Mouse (Mus musculus): ENCODE measurements around the gene Enah. TPM values are rescaled to one million over a fixed set of nuclear protein-coding genes. Genes with fewer than 3 reads are reported as not detected.

Enah gene
- polyA plus RNA-seq, 1 experiment from 2014 or later: 36.1 TPM

DNA sequence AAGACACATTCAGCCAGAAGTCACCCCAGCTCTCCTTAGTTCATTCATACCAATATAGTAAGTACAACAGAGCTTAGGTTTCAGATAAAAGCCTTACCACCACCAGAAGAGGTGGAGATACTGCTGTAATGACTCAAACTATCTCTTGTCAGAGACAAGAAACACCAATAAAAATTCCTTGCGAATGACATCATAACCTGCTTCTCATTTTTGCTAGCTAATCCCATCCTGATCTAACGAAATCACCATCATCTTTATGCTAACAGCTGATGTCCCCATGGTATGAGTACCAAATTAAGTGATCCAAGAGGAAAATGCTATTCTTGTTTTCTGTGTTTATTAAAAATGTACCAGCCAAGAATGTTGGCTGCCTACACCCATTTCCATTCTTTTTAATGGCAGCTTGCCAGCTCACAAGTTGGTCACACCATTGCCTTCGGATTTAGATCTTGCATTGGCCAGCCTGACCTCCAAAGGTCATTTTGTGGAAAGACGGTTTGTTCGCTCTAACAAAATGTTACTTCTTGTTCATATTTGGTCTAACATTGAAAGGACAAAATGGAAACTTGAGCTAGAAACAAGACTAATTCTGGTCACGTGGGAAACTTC is 2.0 kb upstream of the Enah start:
- peak overlapping the region; percentile 99; the same call in 1 of the 2 replicates for H3K27ac ChIP-seq
- H3K4me2 ChIP-seq: peak overlapping the region; percentile 48; the same call in 1 of the 2 replicates
- WGBS: 79% methylated on average over 6 of the region's 6 CpGs
- no peak overlapping the region for H3K9ac ChIP-seq
- peaks cover 20% of the 10 kb centered on the region for H3K4me1 ChIP-seq
- ATAC-seq (replicated peaks): no peak
- H3K9me3 ChIP-seq: no peaks in the 10 kb centered on the region
- no peaks in the 10 kb centered on the region for H3K36me3 ChIP-seq (replicated peaks)
- no peaks in the 10 kb centered on the region for H3K27me3 ChIP-seq (replicated peaks)
- H3K4me3 ChIP-seq: no peak overlapping the region

DNA sequence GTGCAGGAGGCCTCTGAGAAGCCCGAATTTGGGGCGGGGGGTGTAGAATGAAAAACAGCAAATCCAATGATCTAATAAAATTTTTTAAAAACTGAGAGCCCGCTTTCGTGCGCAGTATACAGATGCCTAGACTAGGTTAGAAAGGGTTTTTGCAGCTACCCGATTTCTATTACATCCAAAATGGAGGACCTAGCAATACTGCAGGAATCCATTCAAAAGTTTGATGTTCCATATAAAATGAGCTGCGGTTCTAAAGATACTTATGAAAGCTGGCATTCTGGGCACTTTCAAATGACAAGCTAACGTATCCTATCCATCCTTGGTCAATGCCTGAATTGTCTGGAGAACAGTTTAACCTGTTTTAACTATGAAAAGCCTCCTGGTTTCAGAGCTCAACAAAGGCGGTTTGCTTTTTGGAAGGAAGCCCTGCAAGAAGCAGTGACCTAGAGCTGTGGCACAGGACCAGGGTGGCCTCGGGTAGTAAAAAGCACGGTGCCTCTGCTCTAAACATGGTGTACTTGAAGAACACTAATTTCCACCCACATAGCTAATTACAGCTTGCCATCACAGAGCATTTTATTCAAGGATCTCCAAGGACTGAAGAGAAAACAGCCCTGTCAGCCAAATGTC is 1.2 kb upstream of the Enah start:
- H3K27ac ChIP-seq: peak overlapping the region; percentile 99
- ATAC-seq (replicated peaks): peak; percentile 15
- H3K27me3 ChIP-seq (replicated peaks): no peaks in the 10 kb centered on the region
- peak overlapping the region; percentile 48 for H3K4me2 ChIP-seq
- H3K9me3 ChIP-seq: no peaks in the 10 kb centered on the region
- peak overlapping the region; percentile 79 for H3K9ac ChIP-seq
- H3K4me1 ChIP-seq: peaks cover 27% of the 10 kb centered on the region
- 12% methylated on average over 11 of the region's 11 CpGs for WGBS
- peak overlapping the region; percentile 58 for H3K4me3 ChIP-seq
- H3K36me3 ChIP-seq (replicated peaks): no peaks in the 10 kb centered on the region

DNA sequence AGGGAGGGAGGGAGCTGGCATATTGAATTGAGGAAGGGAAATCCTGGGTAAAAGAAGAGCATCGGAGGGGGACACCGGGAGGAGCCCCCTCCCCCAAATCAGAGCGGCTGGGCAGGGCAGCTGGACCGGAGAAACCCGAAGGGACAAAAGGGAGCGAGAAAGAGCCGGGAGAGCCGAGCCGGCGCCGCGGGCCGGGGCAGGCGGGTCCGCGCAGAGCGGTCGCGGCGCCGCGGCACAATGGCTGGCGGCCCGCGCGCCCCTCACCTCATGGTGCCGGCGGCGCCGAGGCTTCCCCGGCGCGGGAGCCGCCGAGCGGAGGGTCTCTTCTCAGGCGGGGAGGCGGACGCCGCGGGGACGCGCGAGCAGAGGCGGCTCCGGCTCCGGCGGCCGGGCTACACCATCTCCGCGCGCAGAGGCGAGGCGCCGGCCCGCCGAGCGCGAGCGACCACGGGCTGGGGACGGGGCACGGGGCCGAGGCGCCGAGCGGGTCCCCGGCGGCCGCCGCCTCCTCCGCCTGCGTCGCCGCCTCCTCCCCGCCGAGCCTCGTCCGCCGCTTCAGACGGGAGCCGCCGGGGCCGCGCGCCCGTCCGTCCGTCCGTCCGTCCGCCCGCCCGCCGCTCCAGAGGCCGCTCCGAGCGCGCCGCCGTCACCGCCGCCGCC is 394 bp downstream of the Enah start:
- ATAC-seq (replicated peaks): peak; percentile 74
- H3K9me3 ChIP-seq: no peaks in the 10 kb centered on the region
- peak overlapping the region; percentile 99 for H3K27ac ChIP-seq
- H3K9ac ChIP-seq: peak overlapping the region; percentile 79
- peak overlapping the region; percentile 58 for H3K4me3 ChIP-seq
- peak overlapping the region; percentile 48 for H3K4me2 ChIP-seq
- peaks cover 30% of the 10 kb centered on the region for H3K4me1 ChIP-seq
- no peaks in the 10 kb centered on the region for H3K27me3 ChIP-seq (replicated peaks)
- 0% methylated on average over 77 of the region's 104 CpGs for WGBS
- H3K36me3 ChIP-seq (replicated peaks): no peaks in the 10 kb centered on the region

DNA sequence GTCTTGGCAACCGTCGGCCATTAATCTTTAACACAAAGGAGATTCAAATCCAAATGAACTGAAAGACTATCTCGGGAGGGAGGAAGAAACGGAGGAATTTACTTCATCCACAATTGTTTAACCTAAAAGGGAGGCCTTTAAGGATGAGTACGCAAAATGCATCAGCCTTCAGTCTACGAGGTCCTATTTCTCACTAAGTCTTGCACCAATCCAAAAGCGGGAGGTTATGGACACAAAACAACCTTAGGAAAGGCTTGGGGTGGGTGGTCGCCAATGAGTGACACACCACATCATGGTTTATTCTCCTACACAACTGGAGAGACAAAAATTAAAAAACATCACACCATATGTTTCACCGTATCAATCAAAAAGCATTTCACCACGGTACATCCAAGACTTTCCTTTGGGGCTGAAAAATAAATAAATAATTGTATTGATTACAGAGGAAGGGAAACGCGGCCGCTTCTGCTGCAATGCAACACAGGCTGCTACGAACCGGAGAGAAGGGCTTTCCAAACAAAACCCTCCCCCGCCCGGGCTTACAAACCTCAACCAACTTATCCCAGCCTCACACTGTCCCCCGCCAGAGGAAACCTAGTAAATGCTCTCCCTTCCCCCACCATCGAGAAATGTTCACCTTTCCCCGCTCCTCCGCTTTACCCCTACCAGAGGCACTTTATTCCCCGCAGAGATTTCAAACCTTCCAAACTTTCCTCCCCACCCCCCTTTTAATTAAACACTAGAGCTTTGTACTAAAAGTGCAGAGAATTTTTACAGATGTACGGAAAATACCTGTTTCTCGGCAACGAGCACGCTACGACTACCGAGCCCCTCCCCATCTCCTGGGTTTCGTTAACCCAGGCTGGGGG is 1.2 kb downstream of the Enah start:
- no peaks in the 10 kb centered on the region for H3K9me3 ChIP-seq
- no peaks in the 10 kb centered on the region for H3K27me3 ChIP-seq (replicated peaks)
- H3K27ac ChIP-seq: peak overlapping the region; percentile 99
- peaks cover 32% of the 10 kb centered on the region for H3K4me1 ChIP-seq
- H3K36me3 ChIP-seq (replicated peaks): no peaks in the 10 kb centered on the region
- peak overlapping the region; percentile 48 for H3K4me2 ChIP-seq
- H3K4me3 ChIP-seq: peak overlapping the region; percentile 58
- WGBS: under 1% methylated on average over 29 of the region's 29 CpGs
- H3K9ac ChIP-seq: peak overlapping the region; percentile 79
- ATAC-seq (replicated peaks): peak; percentile 40

DNA sequence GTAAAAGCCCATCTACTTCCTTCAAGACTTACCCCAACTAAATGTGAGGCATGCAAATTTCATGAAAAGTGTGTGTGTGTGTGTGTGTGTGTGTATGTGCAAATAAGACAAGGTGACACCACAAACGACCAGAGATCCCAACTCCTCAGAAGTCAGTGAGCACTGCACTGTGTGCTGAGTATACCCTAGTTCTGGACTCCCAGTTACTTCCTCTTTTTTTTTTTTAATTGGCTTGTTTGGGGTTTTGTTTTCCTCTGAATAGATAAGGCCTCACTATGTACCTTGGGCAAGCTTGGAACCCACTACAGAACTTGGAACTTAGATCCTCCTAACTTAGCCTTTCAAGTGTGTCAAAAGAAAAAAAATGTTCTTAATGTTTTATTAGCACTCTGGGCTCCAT is 14.0 kb downstream of the Enah start:
- ATAC-seq (replicated peaks): no peak
- 80% methylated on average over 1 of the region's 1 CpGs for WGBS

DNA sequence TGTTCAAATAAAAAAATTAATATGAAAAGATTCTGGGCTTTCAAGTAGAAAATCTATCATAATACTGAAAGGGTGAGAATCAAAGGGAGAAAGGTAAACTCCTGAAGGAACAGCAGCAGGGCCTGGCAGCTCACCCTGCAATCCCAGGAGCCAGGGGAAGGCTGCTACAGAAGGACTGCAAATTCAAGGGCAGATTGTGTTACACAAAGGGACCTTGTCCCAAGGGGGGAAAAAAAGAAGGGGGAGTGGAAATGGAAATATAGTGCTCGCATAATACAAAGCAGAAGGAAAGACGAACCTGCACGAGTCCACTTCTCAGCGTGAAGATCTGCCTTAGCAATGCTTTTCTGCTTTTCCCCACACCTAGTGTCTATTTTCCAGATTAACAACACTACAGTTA is 21.1 kb downstream of the Enah start:
- Histone ChIP-seq H3K36me3 (replicated peaks) (no peaks in the 10 kb centered on the region), H3K4me2 (no peak overlapping the region), H3K9ac (no peak overlapping the region), H3K27ac (no peak overlapping the region), H3K4me1 (peaks cover 31% of the 10 kb centered on the region), H3K4me3 (no peak overlapping the region), H3K27me3 (replicated peaks) (no peaks in the 10 kb centered on the region), H3K9me3 (no peaks in the 10 kb centered on the region)
- whole genome bisulfite sequencing: 25% methylated on average over 4 of the region's 4 CpGs
- ATAC-seq (replicated peaks): no peak

More for the DNA sequence above, 14.0 kb downstream of the Enah start:
- Histone ChIP-seq H3K36me3 (replicated peaks) (no peaks in the 10 kb centered on the region), H3K4me2 (no peak overlapping the region), H3K4me3 (no peak overlapping the region), H3K4me1 (no peaks in the 10 kb centered on the region), H3K27ac (no peak overlapping the region), H3K9me3 (no peaks in the 10 kb centered on the region), H3K9ac (no peak overlapping the region), H3K27me3 (replicated peaks) (no peaks in the 10 kb centered on the region)

DNA sequence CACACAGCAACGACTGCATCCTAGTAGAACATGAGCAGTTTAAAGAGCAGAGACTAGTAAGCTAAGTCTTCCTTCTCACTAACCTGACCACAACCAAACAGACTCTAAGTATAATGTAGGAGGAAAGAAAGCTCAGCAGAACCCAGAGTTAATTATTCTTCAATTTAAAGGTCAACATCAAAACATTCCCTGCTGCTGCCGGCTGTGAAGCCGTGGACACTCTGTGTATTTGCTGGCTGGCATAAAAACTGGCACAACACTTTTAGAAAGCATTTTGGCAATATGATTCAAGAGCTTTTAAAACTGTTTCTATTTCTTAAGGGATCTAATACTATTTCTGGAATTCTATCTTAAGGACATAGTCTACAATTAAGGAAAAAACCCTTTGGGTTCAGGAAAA is 22.0 kb downstream of the Enah start:
- Histone ChIP-seq H3K27ac (no peak overlapping the region), H3K9ac (no peak overlapping the region), H3K9me3 (no peaks in the 10 kb centered on the region), H3K4me3 (no peak overlapping the region), H3K4me1 (peaks cover 37% of the 10 kb centered on the region), H3K27me3 (replicated peaks) (no peaks in the 10 kb centered on the region), H3K4me2 (no peak overlapping the region), H3K36me3 (replicated peaks) (no peaks in the 10 kb centered on the region)
- ATAC-seq (replicated peaks): no peak
- 63% methylated on average over 3 of the region's 3 CpGs for WGBS

DNA sequence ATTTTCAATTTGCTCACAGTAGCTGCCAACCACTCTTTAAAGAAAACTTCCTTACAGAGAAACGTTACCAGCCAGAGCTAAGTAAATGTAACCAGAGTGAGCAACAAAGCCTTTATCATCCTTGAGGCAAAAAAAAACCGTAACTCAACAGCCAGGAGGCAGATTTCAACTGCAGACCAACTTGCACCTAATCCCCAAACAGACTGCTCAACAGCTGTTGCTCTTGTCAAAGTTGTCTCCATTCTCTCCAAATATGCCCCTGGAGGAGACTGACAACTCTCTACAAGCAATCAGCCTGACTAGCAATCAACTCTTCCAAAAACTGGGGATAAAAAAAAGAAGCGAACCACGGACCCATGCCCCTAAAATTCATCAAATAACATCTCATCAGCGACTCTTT is 26.2 kb downstream of the Enah start:
- no peak overlapping the region for H3K9ac ChIP-seq
- H3K4me3 ChIP-seq: no peak overlapping the region
- H3K4me2 ChIP-seq: no peak overlapping the region
- H3K27me3 ChIP-seq (replicated peaks): no peaks in the 10 kb centered on the region
- no peak overlapping the region for H3K27ac ChIP-seq
- ATAC-seq (replicated peaks): no peak
- peaks cover 41% of the 10 kb centered on the region for H3K4me1 ChIP-seq
- H3K36me3 ChIP-seq (replicated peaks): no peaks in the 10 kb centered on the region
- H3K9me3 ChIP-seq: no peaks in the 10 kb centered on the region
- WGBS: 60% methylated on average over 5 of the region's 5 CpGs

DNA sequence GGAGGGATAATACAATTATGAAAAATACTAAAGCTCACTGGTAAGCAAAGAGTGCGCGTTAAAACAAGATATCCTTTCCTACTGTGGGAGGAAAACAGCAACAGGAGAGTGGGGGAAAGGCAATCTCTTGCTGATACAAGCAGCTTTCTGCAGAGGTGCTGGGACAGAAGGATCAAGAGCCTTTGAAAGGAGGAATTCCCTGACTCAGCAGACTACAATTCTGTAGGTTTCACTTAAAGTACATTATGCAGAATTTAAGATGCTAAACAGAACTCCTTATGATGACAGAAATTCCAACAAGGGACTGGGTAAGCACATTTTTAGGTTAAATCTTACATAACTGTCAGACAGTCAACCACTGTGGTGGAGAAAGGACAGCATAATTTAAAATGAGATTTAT is 31.4 kb downstream of the Enah start:
- Histone ChIP-seq H3K9me3 (no peaks in the 10 kb centered on the region), H3K9ac (no peak overlapping the region), H3K4me2 (no peak overlapping the region), H3K27ac (no peak overlapping the region), H3K4me3 (no peak overlapping the region), H3K36me3 (replicated peaks) (no peaks in the 10 kb centered on the region), H3K27me3 (replicated peaks) (no peaks in the 10 kb centered on the region), H3K4me1 (peaks cover 24% of the 10 kb centered on the region)
- no peak for ATAC-seq (replicated peaks)
- 82% methylated on average over 2 of the region's 2 CpGs for whole genome bisulfite sequencing

DNA sequence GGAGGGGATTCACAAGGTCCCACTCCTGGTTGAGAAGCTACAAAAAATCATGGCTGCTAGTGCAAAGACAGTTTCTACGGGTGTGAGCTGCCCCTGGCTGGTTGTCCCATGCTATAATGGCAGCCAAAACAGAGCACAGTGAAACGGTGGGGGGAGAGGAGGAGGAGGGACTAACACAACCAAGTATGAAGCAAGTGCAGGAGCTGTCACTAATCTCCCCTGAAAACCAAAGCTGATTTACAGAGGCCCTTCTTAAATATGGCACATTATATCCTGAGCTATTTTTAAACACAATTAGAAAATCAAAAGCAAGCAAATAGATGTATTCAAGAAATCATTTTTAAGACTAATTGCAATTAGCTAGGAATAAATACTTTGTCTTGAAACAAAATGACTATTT is 32.6 kb downstream of the Enah start:
- no peak overlapping the region for H3K9ac ChIP-seq
- peaks cover 21% of the 10 kb centered on the region for H3K4me1 ChIP-seq
- 43% methylated on average over 2 of the region's 2 CpGs for WGBS
- ATAC-seq (replicated peaks): no peak
- H3K4me2 ChIP-seq: no peak overlapping the region
- no peaks in the 10 kb centered on the region for H3K27me3 ChIP-seq (replicated peaks)
- no peaks in the 10 kb centered on the region for H3K36me3 ChIP-seq (replicated peaks)
- no peak overlapping the region for H3K4me3 ChIP-seq
- H3K9me3 ChIP-seq: no peaks in the 10 kb centered on the region
- no peak overlapping the region for H3K27ac ChIP-seq

DNA sequence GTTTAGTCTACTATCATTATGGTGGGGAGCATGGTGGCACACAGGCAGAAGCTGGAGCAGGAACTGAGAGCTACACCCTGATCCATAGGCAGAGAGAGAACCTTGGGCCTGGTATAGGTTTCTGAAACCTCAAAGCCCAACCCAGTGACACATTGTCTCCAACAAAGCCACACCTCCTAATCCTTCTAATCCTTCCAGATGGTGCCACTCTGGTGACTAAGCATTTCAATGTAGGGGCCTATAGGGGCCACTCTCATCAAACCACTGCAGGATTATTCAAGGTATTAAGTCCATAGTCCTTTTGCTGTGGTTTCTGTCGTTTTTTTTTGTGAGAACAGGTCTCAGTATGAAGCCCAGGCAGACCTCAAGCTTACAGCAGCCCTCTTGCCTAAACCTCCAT is 33.9 kb downstream of the Enah start:
- no peaks in the 10 kb centered on the region for H3K36me3 ChIP-seq (replicated peaks)
- no peaks in the 10 kb centered on the region for H3K9me3 ChIP-seq
- no peak overlapping the region for H3K9ac ChIP-seq
- H3K4me1 ChIP-seq: peaks cover 16% of the 10 kb centered on the region
- no peak overlapping the region for H3K4me2 ChIP-seq
- WGBS: 60% methylated on average over 1 of the region's 1 CpGs
- H3K4me3 ChIP-seq: no peak overlapping the region
- H3K27ac ChIP-seq: no peak overlapping the region
- H3K27me3 ChIP-seq (replicated peaks): no peaks in the 10 kb centered on the region
- ATAC-seq (replicated peaks): no peak

DNA sequence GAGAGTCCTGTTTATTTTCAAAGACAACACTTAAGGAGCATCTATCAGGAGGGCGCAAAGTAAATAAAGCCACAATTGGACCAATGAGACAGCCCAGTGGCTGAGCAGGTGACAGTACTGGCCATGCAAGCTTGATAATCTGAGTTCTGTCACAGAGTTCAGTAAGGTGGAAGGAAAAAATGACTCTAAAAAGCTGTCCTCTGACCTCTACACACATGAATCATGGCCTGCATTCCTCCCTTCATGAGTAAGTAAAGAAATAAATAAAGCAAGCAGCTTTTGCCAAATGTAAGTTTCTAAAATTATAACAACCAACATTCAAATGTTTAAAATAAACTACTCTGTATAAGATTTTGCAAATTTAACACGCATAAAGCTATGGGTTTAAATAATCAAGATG is 35.0 kb downstream of the Enah start:
- Histone ChIP-seq H3K9ac (no peak overlapping the region), H3K4me3 (no peak overlapping the region), H3K27me3 (replicated peaks) (no peaks in the 10 kb centered on the region), H3K9me3 (no peaks in the 10 kb centered on the region), H3K4me1 (peaks cover 12% of the 10 kb centered on the region), H3K27ac (no peak overlapping the region), H3K36me3 (replicated peaks) (no peaks in the 10 kb centered on the region), H3K4me2 (no peak overlapping the region)
- 90% methylated on average over 2 of the region's 2 CpGs for WGBS
- no peak for ATAC-seq (replicated peaks)

Data from midbrain, embryonic 15.5 days (tissue).